Mouse (Mus musculus) T-helper 17 cell (primary cell): ENCODE data around the gene Etv6.

Experiments used
- in situ Hi-C, 2 experiments: fragments of 300-600 bp; cut with MboI, MseI; formaldehyde crosslinking; loops; 1 replicate in 1 of 2; 2 replicates in 1 of 2; pipeline ENCODE4 v1.15.1; 2025; ENCODE audit warnings: high pct_unique_total_duplicates in 2 of 2

The Etv6 gene

GRCm38 (mm10) chr6:134244071-134244470 lies 208.6 kb downstream of the Etv6 start:
- in situ Hi-C loops: loop anchor here in 1 of 2 experiments (25.0 kb wide), 1 partner anchor 282 kb away; no protein-coding TSS in a partner anchor

GRCm38 (mm10) chr6:134246109-134246508 lies 210.6 kb downstream of the Etv6 start:
- in situ Hi-C loops: loop anchor here in 1 of 2 experiments (25.0 kb wide), 1 partner anchor 284 kb away; no protein-coding TSS in a partner anchor

GRCm38 (mm10) chr6:134247324-134247723 lies 211.8 kb downstream of the Etv6 start:
- in situ Hi-C loops: loop anchor here in 1 of 2 experiments (25.0 kb wide), 1 partner anchor 285 kb away; no protein-coding TSS in a partner anchor

- in situ Hi-C loops: loop anchor here in 1 of 2 experiments (25.0 kb wide), 1 partner anchor 286 kb away; no protein-coding TSS in a partner anchor
Measured at GRCm38 (mm10) chr6:134248720-134249119, 213.2 kb downstream of the Etv6 start.

- in situ Hi-C loops: loop anchor here in 1 of 2 experiments (25.0 kb wide), 1 partner anchor 137 kb away; the partner anchor contains the start of gene Bcl2l14
Measured at GRCm38 (mm10) chr6:134250764-134251163, 215.3 kb downstream of the Etv6 start.

- in situ Hi-C loops: loop anchor here in 1 of 2 experiments (25.0 kb wide), 1 partner anchor 136 kb away; the partner anchor contains the start of gene Bcl2l14
Measured at GRCm38 (mm10) chr6:134251364-134251763, 215.9 kb downstream of the Etv6 start.

GRCm38 (mm10) chr6:134252081-134252755 lies 216.7 kb downstream of the Etv6 start:
- in situ Hi-C loops: loop anchor here in 1 of 2 experiments (25.0 kb wide), 1 partner anchor 135 kb away; the partner anchor contains the start of gene Bcl2l14

- in situ Hi-C loops: loop anchor here in 1 of 2 experiments (25.0 kb wide), 1 partner anchor 131 kb away; the partner anchor contains the start of gene Bcl2l14
Measured at GRCm38 (mm10) chr6:134256369-134256768, 220.9 kb downstream of the Etv6 start.

- in situ Hi-C loops: loop anchor here in 1 of 2 experiments (25.0 kb wide), 1 partner anchor 127 kb away; the partner anchor contains the start of gene Bcl2l14
Measured at GRCm38 (mm10) chr6:134259913-134260312, 224.4 kb downstream of the Etv6 start.

GRCm38 (mm10) chr6:134261904-134262303 lies 226.4 kb downstream of the Etv6 start:
- in situ Hi-C loops: loop anchor here in 1 of 2 experiments (25.0 kb wide), 1 partner anchor 125 kb away; the partner anchor contains the start of gene Bcl2l14

GRCm38 (mm10) chr6:134262383-134262782 lies 226.9 kb downstream of the Etv6 start:
- in situ Hi-C loops: loop anchor here in 1 of 2 experiments (25.0 kb wide), 1 partner anchor 125 kb away; the partner anchor contains the start of gene Bcl2l14

- in situ Hi-C loops: loop anchor here in 1 of 2 experiments (25.0 kb wide), 1 partner anchor 124 kb away; the partner anchor contains the start of gene Bcl2l14
Measured at GRCm38 (mm10) chr6:134262911-134263607, 227.6 kb downstream of the Etv6 start.

- in situ Hi-C loops: loop anchor here in 1 of 2 experiments (25.0 kb wide), 1 partner anchor 113 kb away; the partner anchor contains the start of gene Bcl2l14
Measured at GRCm38 (mm10) chr6:134273884-134274283, 238.4 kb downstream of the Etv6 start.

- in situ Hi-C loops: no loop called here
Measured at GRCm38 (mm10) chr6:134276954-134277353, 241.5 kb downstream of the Etv6 start.

- in situ Hi-C loops: no loop called here
Measured at GRCm38 (mm10) chr6:134282095-134282494, 246.6 kb downstream of the Etv6 start.

GRCm38 (mm10) chr6:134291823-134292222 lies 256.3 kb downstream of the Etv6 start:
- in situ Hi-C loops: loop anchor here in 1 of 2 experiments (5.0 kb wide), 1 partner anchor 100 kb away; no protein-coding TSS in a partner anchor

- in situ Hi-C loops: loop anchor here in 1 of 2 experiments (5.0 kb wide), 1 partner anchor 100 kb away; no protein-coding TSS in a partner anchor
Measured at GRCm38 (mm10) chr6:134292404-134292803, 256.9 kb downstream of the Etv6 start.

- in situ Hi-C loops: loop anchor here in 1 of 2 experiments (5.0 kb wide), 1 partner anchor 98 kb away; no protein-coding TSS in a partner anchor
Measured at GRCm38 (mm10) chr6:134293615-134294508, 258.4 kb downstream of the Etv6 start.

GRCm38 (mm10) chr6:134297884-134298619 lies 262.6 kb downstream of the Etv6 start:
- in situ Hi-C loops: no loop called here
